In genomic region chr12:105854639-105855038, GRCm38 (mm10) we compare ENCODE assay signal across 10 mouse cellular contexts.
DNase-seq lines count a peak whose midpoint lies in the region; ATAC-seq and TF ChIP-seq lines count a peak whose summit lies in the region.
"Had no signal": no experiment of that assay in that cellular context is flagged by ENCODE, and none has a peak within 500 bp of the region (broad histone marks: within the 10 kb centered on the region; RNA-seq: fewer than 3 reads in every experiment).

No protein-coding gene starts in this region.

- peak; percentile 49 for TF ChIP-seq CTCF in lung, postnatal 0 days (IDR thresholded peaks at IDR 0.05)

- H3K27ac ChIP-seq in lung, postnatal 0 days (ENCODE audit: low read length): no peak overlapping the region
- H3K27ac ChIP-seq: embryonic facial prominence, embryonic 13.5 days; liver, embryonic 13.5 days had no signal

- no peak overlapping the region for H3K4me3 ChIP-seq in lung, postnatal 0 days (ENCODE audit: low read depth, low read length)
- H3K4me3 ChIP-seq: embryonic facial prominence, embryonic 13.5 days; liver, embryonic 13.5 days had no signal

- no peaks in the 10 kb centered on the region for H3K4me1 ChIP-seq in lung, postnatal 0 days (ENCODE audit: insufficient read depth, low read depth, low read length)
- H3K4me1 ChIP-seq: liver, embryonic 13.5 days had no signal

- TF ChIP-seq EP300 in lung, postnatal 0 days (IDR thresholded peaks at IDR 0.05): no peak

- H3K9me3 ChIP-seq in lung, postnatal 0 days (ENCODE audit: low read length): no peaks in the 10 kb centered on the region
- H3K9me3 ChIP-seq: embryonic facial prominence, embryonic 13.5 days; liver, embryonic 13.5 days had no signal

- H3K9ac ChIP-seq in lung, postnatal 0 days (replicated peaks; ENCODE audit: low read depth): no peak overlapping the region
- H3K9ac ChIP-seq: embryonic facial prominence, embryonic 13.5 days; liver, embryonic 13.5 days had no signal

- no peak for ATAC-seq in CD4-positive, CD25-positive, alpha-beta regulatory T cell, adult 4 months
- ATAC-seq in lung, postnatal 0 days: no peak
- ATAC-seq in granulocyte monocyte progenitor cell, adult 5-6 weeks (replicated peaks; ENCODE audit: poor library complexity, severe bottlenecking): peak; percentile 48

- DNase-seq in CD4-positive, CD25-positive, alpha-beta regulatory T cell, adult 2 months (ENCODE audit: low read depth, low spot score): peak; percentile 32
- DNase-seq in lung, postnatal 0 days (ENCODE audit: low spot score): no peak
- no peak for DNase-seq in lung, postnatal 25 days (ENCODE audit: low spot score)
- DNase-seq in layer of hippocampus, postnatal 14 days (ENCODE audit: low spot score in 2 of 2): peak; percentile 50 to 66
- DNase-seq in ovary, postnatal 14 days (ENCODE audit: low spot score): no peak
- DNase-seq in urinary bladder, adult 2 months (ENCODE audit: low spot score): no peak
- DNase-seq: liver, embryonic 13.5 days had no signal

- WGBS in lung, postnatal 0 days: 24% methylated on average over 6 of the region's 6 CpGs

- no peaks in the 10 kb centered on the region for H3K36me3 ChIP-seq in lung, postnatal 0 days (ENCODE audit: insufficient read depth, low read length)
- H3K36me3 ChIP-seq: embryonic facial prominence, embryonic 13.5 days; liver, embryonic 13.5 days had no signal

- H3K27me3 ChIP-seq in lung, postnatal 0 days (replicated peaks; ENCODE audit: insufficient read depth, low read length): no peaks in the 10 kb centered on the region
- H3K27me3 ChIP-seq: embryonic facial prominence, embryonic 13.5 days; liver, embryonic 13.5 days had no signal

- H3K4me2 ChIP-seq in lung, postnatal 0 days (replicated peaks; ENCODE audit: low read depth, low read length): no peak overlapping the region
- H3K4me2 ChIP-seq: embryonic facial prominence, embryonic 13.5 days; liver, embryonic 13.5 days had no signal

Comparison
In these comparisons a context has a peak if more than half of its experiments do, and no peak if none do; other contexts are left out.
1. DNase-seq: peak in CD4-positive, CD25-positive, alpha-beta regulatory T cell, adult 2 months (single experiment) and layer of hippocampus, postnatal 14 days (2 of 2); none in lung, postnatal 0 days (single experiment), lung, postnatal 25 days (single experiment), ovary, postnatal 14 days (single experiment) and urinary bladder, adult 2 months (single experiment).